Mouse (Mus musculus): Measurements from ENCODE around the gene Ryk. TPM values are rescaled to one million over a fixed set of nuclear protein-coding genes. Genes with fewer than 3 reads are reported as not detected.

The Ryk gene
- total and polyA plus RNA-seq, 2 experiments from 2014 or later = 8.8 to 66.1 TPM

GRCm38 (mm10) chr9:102862260-102862659 is 27.5 kb downstream of the Ryk start:
- TF ChIP-seq CTCF (IDR thresholded peaks at IDR 0.05; ENCODE audit: low read depth) = no peak
- no peak for TF ChIP-seq EP300 (IDR thresholded peaks at IDR 0.05; ENCODE audit: low read depth)
- Histone ChIP-seq H3K9me3 (replicated peaks; ENCODE audit: control insufficient read depth, low read length) (no peaks in the 10 kb centered on the region), H3K27me3 (ENCODE audit: control insufficient read depth, insufficient read depth, low read length) (no peaks in the 10 kb centered on the region), H3K27ac (ENCODE audit: low read depth) (no peak overlapping the region), H3K4me1 (ENCODE audit: control insufficient read depth, insufficient read depth) (peaks cover 41% of the 10 kb centered on the region), H3K4me3 (ENCODE audit: low read depth, low read length) (no peak overlapping the region), H3K4me2 (ENCODE audit: low read depth, low read length) (no peak overlapping the region), H3K9ac (replicated peaks; ENCODE audit: low read depth, low read length) (no peak overlapping the region), H3K36me3 (replicated peaks; ENCODE audit: control insufficient read depth, insufficient read depth, low read length) (no peaks in the 10 kb centered on the region; the same call in 1 of the 2 replicates)
- DNase-seq (ENCODE audit: low spot score) (no peak), ATAC-seq (ENCODE audit: insufficient read depth, low read depth) (no peak)
- 83% methylated on average over 3 of the region's 3 CpGs for WGBS

DNA sequence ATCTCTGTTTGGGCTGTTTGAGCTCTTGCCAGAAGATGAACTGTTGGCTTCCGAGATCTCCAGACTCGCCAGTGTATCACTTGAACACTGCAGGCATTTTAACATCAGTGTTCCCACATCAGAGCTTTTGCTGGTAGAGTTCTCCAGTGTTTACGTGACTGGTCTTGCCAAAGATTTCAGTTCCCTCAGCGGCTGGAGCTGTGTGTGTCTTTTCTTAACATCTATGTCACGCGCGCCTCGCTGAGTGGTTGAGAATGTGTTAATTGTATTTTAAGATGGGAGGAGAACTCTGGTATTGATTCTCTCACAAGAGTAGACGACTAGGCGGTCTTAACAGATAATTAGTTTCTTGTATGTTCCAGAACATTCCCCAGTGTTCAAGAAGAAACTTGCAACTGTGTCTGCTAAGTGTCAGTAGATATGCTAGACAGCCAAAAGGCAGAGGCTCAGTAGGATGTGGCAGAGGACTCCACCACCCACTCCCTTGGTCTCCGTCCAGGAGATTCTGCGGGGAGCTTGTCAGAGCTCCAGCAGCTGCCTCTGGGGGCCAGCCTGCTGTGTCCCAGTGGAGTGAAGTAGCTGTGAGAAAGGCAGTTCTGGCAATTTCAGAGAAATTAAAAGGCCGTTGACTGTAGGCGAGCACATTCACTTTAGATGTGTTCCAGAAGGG is 29.3 kb downstream of the Ryk start:
- H3K9ac ChIP-seq (replicated peaks; ENCODE audit: low read depth, low read length) = no peak overlapping the region
- peaks cover 41% of the 10 kb centered on the region for H3K4me1 ChIP-seq (ENCODE audit: control insufficient read depth, insufficient read depth)
- H3K27me3 ChIP-seq (ENCODE audit: control insufficient read depth, insufficient read depth, low read length) = no peaks in the 10 kb centered on the region
- peaks cover 13% of the 10 kb centered on the region for H3K36me3 ChIP-seq (replicated peaks; ENCODE audit: control insufficient read depth, insufficient read depth, low read length)
- peak overlapping the region; percentile 48 for H3K4me2 ChIP-seq (ENCODE audit: low read depth, low read length)
- DNase-seq (ENCODE audit: low spot score) (peak; percentile 79), ATAC-seq (ENCODE audit: insufficient read depth, low read depth) (peak; percentile 80)
- no peaks in the 10 kb centered on the region for H3K9me3 ChIP-seq (replicated peaks; ENCODE audit: control insufficient read depth, low read length)
- peak overlapping the region; percentile 71 for H3K27ac ChIP-seq (ENCODE audit: low read depth)
- peak overlapping the region; percentile 3; the same call in 1 of the 2 replicates for H3K4me3 ChIP-seq (ENCODE audit: low read depth, low read length)
- 19% methylated on average over 14 of the region's 14 CpGs for WGBS
- TF ChIP-seq EP300 (IDR thresholded peaks at IDR 0.05; ENCODE audit: low read depth) (no peak), CTCF (IDR thresholded peaks at IDR 0.05; ENCODE audit: low read depth) (no peak)

DNA sequence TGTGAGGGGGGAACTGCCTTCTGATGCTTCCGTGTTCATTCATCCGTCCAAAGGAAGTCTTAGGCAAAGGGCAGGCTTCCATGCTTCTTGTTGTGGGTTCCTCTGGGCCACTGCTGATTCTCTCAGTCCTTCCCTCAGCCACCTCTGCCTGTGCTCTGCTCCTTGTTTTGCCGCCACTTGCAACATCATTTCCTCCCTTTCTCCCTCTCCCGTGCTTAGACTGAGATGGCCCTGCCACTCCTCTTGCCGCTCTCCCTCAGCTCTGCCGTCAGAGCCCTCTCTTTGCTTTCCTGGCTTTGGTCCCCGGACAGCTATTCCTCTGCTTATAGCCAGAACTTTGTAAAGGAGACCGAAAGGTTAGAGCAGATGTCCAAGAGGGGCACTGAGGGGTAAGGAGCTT is 30.2 kb downstream of the Ryk start:
- WGBS = 57% methylated on average over 8 of the region's 8 CpGs
- no peaks in the 10 kb centered on the region for H3K9me3 ChIP-seq (replicated peaks; ENCODE audit: control insufficient read depth, low read length)
- H3K9ac ChIP-seq (replicated peaks; ENCODE audit: low read depth, low read length) = peak overlapping the region; percentile 21; the same call in 1 of the 2 replicates
- ATAC-seq (ENCODE audit: insufficient read depth, low read depth) = no peak
- no peak overlapping the region for H3K4me3 ChIP-seq (ENCODE audit: low read depth, low read length)
- no peak for TF ChIP-seq CTCF (IDR thresholded peaks at IDR 0.05; ENCODE audit: low read depth)
- no peak for TF ChIP-seq EP300 (IDR thresholded peaks at IDR 0.05; ENCODE audit: low read depth)
- DNase-seq (ENCODE audit: low spot score) = no peak
- 0 out of 2 replicates have a peak overlapping the region, but pooled peaks have one; percentile 25 for H3K27ac ChIP-seq (ENCODE audit: low read depth)
- no peak overlapping the region for H3K4me2 ChIP-seq (ENCODE audit: low read depth, low read length)
- peaks cover 20% of the 10 kb centered on the region for H3K36me3 ChIP-seq (replicated peaks; ENCODE audit: control insufficient read depth, insufficient read depth, low read length)
- no peaks in the 10 kb centered on the region for H3K27me3 ChIP-seq (ENCODE audit: control insufficient read depth, insufficient read depth, low read length)
- peaks cover 41% of the 10 kb centered on the region for H3K4me1 ChIP-seq (ENCODE audit: control insufficient read depth, insufficient read depth)

- H3K9ac ChIP-seq (replicated peaks; ENCODE audit: low read depth, low read length) = no peak overlapping the region
- peaks cover 32% of the 10 kb centered on the region for H3K4me1 ChIP-seq (ENCODE audit: control insufficient read depth, insufficient read depth)
- no peak overlapping the region for H3K4me2 ChIP-seq (ENCODE audit: low read depth, low read length)
- no peak overlapping the region for H3K4me3 ChIP-seq (ENCODE audit: low read depth, low read length)
- peaks cover 20% of the 10 kb centered on the region for H3K36me3 ChIP-seq (replicated peaks; ENCODE audit: control insufficient read depth, insufficient read depth, low read length)
- H3K27me3 ChIP-seq (ENCODE audit: control insufficient read depth, insufficient read depth, low read length) = no peaks in the 10 kb centered on the region
- DNase-seq (ENCODE audit: low spot score) (no peak), ATAC-seq (ENCODE audit: insufficient read depth, low read depth) (no peak)
- no peak overlapping the region for H3K27ac ChIP-seq (ENCODE audit: low read depth)
- no peak for TF ChIP-seq EP300 (IDR thresholded peaks at IDR 0.05; ENCODE audit: low read depth)
- no peak for TF ChIP-seq CTCF (IDR thresholded peaks at IDR 0.05; ENCODE audit: low read depth)
- 69% methylated on average over 12 of the region's 12 CpGs for WGBS
- H3K9me3 ChIP-seq (replicated peaks; ENCODE audit: control insufficient read depth, low read length) = no peaks in the 10 kb centered on the region
Observed at GRCm38 (mm10) chr9:102865946-102866737, 31.4 kb downstream of the Ryk start.

DNA sequence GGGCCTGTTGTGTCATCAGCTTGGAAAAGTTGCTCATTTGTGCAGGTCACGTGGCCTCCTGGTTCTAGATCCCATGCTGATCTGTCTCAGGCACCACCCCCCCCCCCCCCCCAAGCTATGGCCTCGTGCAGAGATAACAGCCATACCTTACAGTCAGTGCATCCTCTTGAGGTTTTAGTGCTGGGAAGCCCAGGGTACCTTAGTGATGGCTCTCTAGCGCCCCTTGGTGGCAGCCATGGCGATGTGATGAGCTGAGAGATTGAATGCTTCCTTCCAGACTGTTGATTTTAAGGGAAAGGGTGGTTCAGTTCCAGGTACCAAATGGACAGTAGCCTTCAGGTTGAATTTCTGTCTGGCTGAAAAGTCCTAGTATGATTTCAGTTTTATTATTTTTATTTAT is 32.2 kb downstream of the Ryk start:
- 0 out of 2 replicates have a peak, but pooled peaks have one; percentile 37 for ATAC-seq (ENCODE audit: insufficient read depth, low read depth)
- WGBS = 12% methylated on average over 4 of the region's 4 CpGs
- H3K27me3 ChIP-seq (ENCODE audit: control insufficient read depth, insufficient read depth, low read length) = no peaks in the 10 kb centered on the region
- peak; percentile 77 for DNase-seq (ENCODE audit: low spot score)
- H3K4me2 ChIP-seq (ENCODE audit: low read depth, low read length) = no peak overlapping the region
- TF ChIP-seq CTCF (IDR thresholded peaks at IDR 0.05; ENCODE audit: low read depth) = peak; percentile 96
- TF ChIP-seq EP300 (IDR thresholded peaks at IDR 0.05; ENCODE audit: low read depth) = no peak
- no peak overlapping the region for H3K4me3 ChIP-seq (ENCODE audit: low read depth, low read length)
- H3K9me3 ChIP-seq (replicated peaks; ENCODE audit: control insufficient read depth, low read length) = no peaks in the 10 kb centered on the region
- H3K9ac ChIP-seq (replicated peaks; ENCODE audit: low read depth, low read length) = no peak overlapping the region
- H3K27ac ChIP-seq (ENCODE audit: low read depth) = no peak overlapping the region
- H3K4me1 ChIP-seq (ENCODE audit: control insufficient read depth, insufficient read depth) = peaks cover 26% of the 10 kb centered on the region
- H3K36me3 ChIP-seq (replicated peaks; ENCODE audit: control insufficient read depth, insufficient read depth, low read length) = peaks cover 27% of the 10 kb centered on the region

All from heart, postnatal 0 days (tissue).